Mouse (Mus musculus) CH12.LX (cell line): ENCODE results near the gene A730015C16Rik.

Experiments
- CTCF ChIP-seq, 2 experiments: IDR thresholded peaks in 1 of 2; conservative IDR thresholded peaks in 1 of 2; 2 replicates each; pipeline ENCODE4 v1.5.1; 2011 to 2012; ENCODE audit warnings: low read depth in 2 of 2, low read length in 2 of 2, improper control_type of control experiment in 1 of 2, inconsistent platforms in 1 of 2, mild to moderate bottlenecking in 1 of 2, moderate library complexity in 1 of 2
- POLR2A ChIP-seq: IDR thresholded peaks from 2 replicates; pipeline ENCODE4 v1.6.1; 2011; ENCODE audit warnings: low read depth, mild to moderate bottlenecking, improper control_type of control experiment, low read length
- SMC3 ChIP-seq: IDR thresholded peaks from 2 replicates; pipeline ENCODE4 v1.6.1; 2011; ENCODE audit warnings: low read depth, low read length, improper control_type of control experiment

DNA sequence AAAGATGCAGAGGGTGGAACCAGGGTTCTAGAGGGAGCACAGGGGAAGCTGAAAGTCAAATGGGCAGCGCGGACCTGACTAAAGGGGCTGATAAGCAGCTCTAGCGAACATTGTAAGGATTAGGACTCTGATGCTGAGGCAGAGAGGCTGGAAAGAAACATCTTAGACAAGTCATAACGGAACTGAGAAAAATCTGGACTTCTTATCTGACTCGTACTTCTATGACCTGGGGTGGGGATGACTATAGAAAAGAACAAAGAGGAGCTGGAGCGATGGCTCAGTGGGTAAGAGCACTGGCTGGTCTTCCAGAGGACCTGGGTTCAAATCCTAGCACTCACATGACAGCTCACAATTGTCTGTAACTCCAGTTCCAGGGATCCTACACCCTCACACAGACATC is 29.5 kb upstream of the A730015C16Rik start:
- TF ChIP-seq CTCF (conservative IDR thresholded peaks at IDR 0.05 in 1 of 2, IDR thresholded peaks at IDR 0.05 in 1 of 2; ENCODE audit: low read depth in 2 of 2, low read length in 2 of 2) = no peak
- TF ChIP-seq POLR2A = no peak
- TF ChIP-seq SMC3 = no peak
